Mouse (Mus musculus): ENCODE results near the gene Tdo2.

Tdo2 gene

GRCm38 (mm10) chr3:81976102-81976501 lies at the start of gene Tdo2:
Gene Tdo2, minus strand, starts transcription at chr3:81976202.
- DNase-seq = no peak

DNA sequence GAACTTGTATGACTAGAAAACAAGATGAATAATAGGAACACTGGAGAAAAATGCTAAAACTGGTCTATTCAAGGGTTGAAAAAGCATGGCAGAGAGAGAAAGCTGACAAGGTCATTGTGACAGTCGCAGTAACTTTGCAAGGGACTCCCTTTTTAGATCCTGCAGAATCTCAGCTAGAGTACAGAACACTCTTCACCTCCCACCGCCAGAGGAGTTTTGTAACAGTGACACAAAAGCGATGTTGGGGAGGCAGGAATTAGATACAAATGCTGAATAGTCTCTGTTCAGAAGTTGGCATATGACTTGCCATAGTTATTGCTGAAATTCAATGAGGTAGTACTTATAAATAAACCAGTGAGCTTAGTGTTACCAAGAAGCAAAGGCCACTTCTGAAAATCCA lies 47.1 kb upstream of the Tdo2 start:
- DNase-seq = no peak

GRCm38 (mm10) chr3:82022421-82022920 lies 46.5 kb upstream of the Tdo2 start:
- DNase-seq = no peak

GRCm38 (mm10) chr3:82014148-82014703 lies 38.2 kb upstream of the Tdo2 start:
- no peak for DNase-seq

- no peak for DNase-seq
Observed at GRCm38 (mm10) chr3:82007002-82007401, 31.0 kb upstream of the Tdo2 start.

- DNase-seq = peak; percentile 21
Observed at GRCm38 (mm10) chr3:81995988-81996387, 20.0 kb upstream of the Tdo2 start.

DNA sequence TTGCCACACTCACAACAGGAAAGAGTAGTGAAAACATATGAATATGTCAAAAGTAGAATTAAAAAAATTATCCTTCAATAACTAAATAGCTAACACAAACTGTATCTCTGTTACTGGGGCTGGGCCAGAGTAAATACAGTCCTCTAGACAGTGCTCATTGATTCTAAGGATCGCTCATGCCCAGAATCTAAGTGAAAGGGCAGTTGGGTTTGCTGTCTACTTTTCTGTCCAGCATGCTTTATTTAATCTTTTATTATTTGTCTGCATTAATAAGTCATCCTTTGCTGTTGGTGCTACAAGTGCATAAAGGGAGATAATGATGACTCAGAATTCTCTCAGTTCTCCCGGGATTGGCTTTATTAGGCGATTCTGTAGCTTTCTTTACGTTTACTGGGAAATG lies 19.4 kb upstream of the Tdo2 start:
- no peak for DNase-seq

- DNase-seq = no peak
Observed at GRCm38 (mm10) chr3:81990531-81990930, 14.5 kb upstream of the Tdo2 start.

- DNase-seq = no peak
Observed at GRCm38 (mm10) chr3:81989692-81990141, 13.7 kb upstream of the Tdo2 start.

DNA sequence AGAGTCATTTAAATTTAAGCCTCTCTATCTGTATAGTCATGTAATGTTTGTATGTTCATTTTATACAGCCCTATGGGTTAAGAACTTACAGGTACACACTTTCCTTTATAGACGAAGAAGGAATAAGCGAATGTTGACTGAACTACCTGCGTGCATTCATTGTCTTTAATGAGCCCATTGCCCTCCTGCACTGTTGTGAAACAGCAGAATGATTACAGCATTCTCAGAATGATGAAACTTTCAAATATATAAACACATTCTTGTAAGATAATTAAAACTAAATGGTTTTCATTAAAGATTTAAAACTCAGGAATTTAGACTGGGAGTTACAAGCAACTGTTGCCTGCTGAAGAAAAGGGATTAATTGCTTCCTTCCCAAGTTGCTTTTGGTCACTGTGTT lies 11.6 kb upstream of the Tdo2 start:
- no peak for DNase-seq

DNA sequence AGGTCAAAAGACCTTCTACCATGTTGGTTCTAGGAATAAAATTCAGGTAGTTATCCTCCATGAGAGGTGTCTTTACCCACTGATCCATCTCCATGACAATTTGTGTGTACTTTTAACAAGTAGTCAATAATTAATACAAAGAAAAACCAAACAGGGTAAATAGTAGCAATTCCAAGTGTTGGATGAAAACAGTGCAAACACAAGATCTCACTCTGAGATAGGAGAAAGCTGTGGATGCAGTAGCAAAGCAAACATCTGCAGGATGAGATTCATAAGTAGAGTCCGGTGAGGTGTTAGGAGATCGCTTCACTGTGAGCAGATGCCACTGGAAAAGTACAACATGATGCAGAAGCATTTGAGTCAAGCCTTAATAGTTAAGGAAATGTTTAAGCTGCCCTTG lies 10.1 kb upstream of the Tdo2 start:
- DNase-seq = no peak

- DNase-seq = no peak
Observed at GRCm38 (mm10) chr3:81985100-81985499, 9.1 kb upstream of the Tdo2 start.

- no peak for DNase-seq
Observed at GRCm38 (mm10) chr3:81983120-81983895, 7.3 kb upstream of the Tdo2 start.

DNA sequence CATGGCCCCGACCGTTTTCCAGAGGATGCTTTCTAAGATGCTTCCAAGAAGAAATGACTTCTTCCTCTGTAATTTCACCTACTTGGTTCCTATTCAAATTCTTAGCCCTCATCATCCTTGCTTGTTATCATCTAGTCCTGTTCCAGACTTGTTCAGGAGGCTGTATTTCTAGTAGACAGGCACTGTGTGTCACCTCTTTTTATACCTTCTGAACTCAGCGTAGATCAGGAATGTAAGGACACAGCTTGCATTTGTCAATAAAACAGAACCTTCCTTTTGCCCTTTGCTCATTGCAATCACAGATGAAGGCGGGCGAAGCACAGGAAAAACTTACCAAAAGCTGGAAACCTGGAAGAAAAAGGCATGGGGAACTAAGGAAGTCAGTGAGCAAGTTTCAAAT lies 6.0 kb upstream of the Tdo2 start, which contains the start of gene Asic5:
TSS of gene Asic5 (plus strand) at position 301 of the 400 bp plus-strand sequence.
- no peak for DNase-seq

GRCm38 (mm10) chr3:81981576-81981975 lies 5.6 kb upstream of the Tdo2 start:
- no peak for DNase-seq

- DNase-seq = no peak
Observed at GRCm38 (mm10) chr3:81975607-81976006, 395 bp downstream of the Tdo2 start.

GRCm38 (mm10) chr3:81964596-81964995 lies 11.4 kb downstream of the Tdo2 start:
- DNase-seq = peak; percentile 68

- DNase-seq = peak; percentile 28
Observed at GRCm38 (mm10) chr3:81963768-81964167, 12.2 kb downstream of the Tdo2 start.

DNA sequence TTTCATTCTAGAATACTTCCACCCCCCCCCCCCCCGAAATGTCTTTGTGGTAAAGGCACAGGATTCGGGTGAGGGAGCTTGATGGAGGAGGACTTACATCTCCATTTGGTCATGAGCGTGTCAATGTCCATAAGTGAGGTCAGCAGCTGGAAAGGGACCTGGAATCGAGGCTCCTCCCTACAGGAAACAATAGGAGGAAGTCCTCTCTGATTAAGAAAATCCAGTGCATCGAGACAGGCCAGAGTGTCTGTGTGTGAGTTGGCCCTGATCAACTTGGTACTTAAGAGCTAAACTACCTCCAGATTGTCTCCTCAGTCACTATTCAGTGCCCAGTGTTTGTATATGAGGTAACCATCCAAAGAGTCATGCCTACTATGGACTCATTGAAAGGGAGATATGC lies 14.7 kb downstream of the Tdo2 start:
- DNase-seq = no peak

GRCm38 (mm10) chr3:81957484-81957883 lies 18.5 kb downstream of the Tdo2 start:
- DNase-seq = no peak

DNA sequence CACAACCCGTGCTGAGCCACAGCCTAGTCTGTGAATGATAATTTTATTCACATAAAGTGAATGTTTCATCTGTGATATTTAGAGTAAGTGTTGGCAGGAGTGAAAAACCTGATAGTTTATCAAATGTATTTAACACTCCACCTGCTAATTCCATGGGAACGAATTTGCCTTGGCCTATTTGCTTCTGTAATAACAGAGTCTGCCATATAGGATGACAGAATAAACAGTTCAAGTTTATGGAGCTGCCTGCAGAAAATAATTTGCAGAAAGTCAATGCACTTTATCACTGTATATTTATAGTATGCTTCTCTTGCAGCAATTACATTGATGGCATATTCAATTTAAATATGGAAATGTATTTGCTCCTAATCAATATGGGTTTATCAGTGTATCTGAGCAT lies 24.2 kb downstream of the Tdo2 start:
- DNase-seq = no peak

DNA sequence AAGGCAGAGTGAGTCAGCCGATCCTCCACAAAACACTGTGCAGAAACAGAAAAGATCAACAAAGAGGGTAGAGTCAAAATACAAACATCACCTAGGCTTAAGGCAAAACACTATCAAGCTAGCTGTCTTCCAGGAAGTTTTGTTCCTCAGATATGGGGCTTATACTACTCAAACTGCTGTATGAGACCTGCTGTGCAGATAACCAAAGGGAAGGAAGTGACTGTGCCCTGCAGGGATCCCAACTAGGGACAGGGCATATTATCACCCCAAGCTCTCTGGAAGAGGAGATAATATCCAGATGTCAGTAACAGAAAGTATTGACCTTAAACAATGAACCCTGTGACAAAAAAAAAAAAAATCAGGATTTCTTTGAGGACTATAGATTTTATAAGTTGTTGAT lies 27.0 kb downstream of the Tdo2 start:
- no peak for DNase-seq

GRCm38 (mm10) chr3:81944851-81945393 lies 31.1 kb downstream of the Tdo2 start:
- no peak for DNase-seq

- no peak for DNase-seq
Observed at GRCm38 (mm10) chr3:81943097-81943496, 32.9 kb downstream of the Tdo2 start.

Data from cerebellum, adult 9-11 months (tissue).